Mouse (Mus musculus) C2C12 (cell line): ENCODE measurements at regions not wholly inside any gene's neighbourhood (a gene's known extent, or its start where the extent isn't known, plus 50 kb on each side); places are given as distances from the start of the nearest gene placed in this dataset.

Experiments
- CEBPB ChIP-seq: IDR thresholded peaks from one replicate; pipeline ENCODE4 v1.6.1; 2011; ENCODE audit warnings: low read depth, mild to moderate bottlenecking, control low read depth, moderate library complexity
- CTCF ChIP-seq: IDR thresholded peaks from one replicate; pipeline ENCODE4 v1.5.1; 2011; ENCODE audit not compliant: control insufficient read depth, insufficient read depth, insufficient read length
- FOSL1 ChIP-seq: IDR thresholded peaks from one replicate; pipeline ENCODE4 v1.8.0; 2011; ENCODE audit warnings: mild to moderate bottlenecking, low read length; ENCODE audit not compliant: poor library complexity, insufficient read depth, severe bottlenecking
- MAX ChIP-seq: IDR thresholded peaks from one replicate; pipeline ENCODE4 v1.6.1; 2011; ENCODE audit warnings: mild to moderate bottlenecking, control low read depth
- MYOG ChIP-seq: IDR thresholded peaks from one replicate; pipeline ENCODE4 v1.6.1; 2011; ENCODE audit not compliant: control insufficient read depth, insufficient read length; ENCODE audit errors: extremely low read depth
- USF1 ChIP-seq: IDR thresholded peaks from one replicate; pipeline ENCODE4 v1.6.1; 2011; ENCODE audit warnings: low read depth, mild to moderate bottlenecking, control low read depth, moderate library complexity

DNA sequence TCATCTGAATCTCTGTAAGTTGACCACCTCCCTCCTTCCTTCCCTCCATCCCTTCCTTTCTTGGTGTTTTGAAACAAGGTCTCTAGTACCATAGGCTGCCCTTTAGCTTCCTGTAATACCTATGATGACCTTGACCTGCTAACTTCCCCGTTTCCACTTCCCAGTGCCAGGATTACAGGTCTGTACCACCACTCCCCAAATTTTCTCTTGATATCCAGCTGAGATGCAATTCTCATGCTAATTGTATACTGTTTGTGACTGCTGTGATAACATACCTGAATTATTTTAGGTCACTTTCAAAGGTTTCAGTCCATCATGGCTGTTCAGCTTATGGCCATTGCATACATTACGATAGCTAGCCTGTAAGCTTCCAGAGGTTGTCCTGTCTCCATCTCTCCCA lies 104.4 kb upstream of the Marcks start:
- no peak for TF ChIP-seq MAX
- TF ChIP-seq USF1 = no peak
- TF ChIP-seq CTCF = no peak
- no peak for TF ChIP-seq FOSL1
- TF ChIP-seq MYOG = no peak
- TF ChIP-seq CEBPB = no peak
